Mouse (Mus musculus) limb, embryonic 14.5 days (tissue): ENCODE measurements around the gene Nf1. TPM values are rescaled to one million over a fixed set of nuclear protein-coding genes. Genes with fewer than 3 reads are reported as not detected.
A peak's percentile ranks its signal among the peaks of the same experiment; 100 is the strongest.

Source experiments
- ATAC-seq: fragments of 200-750 bp; cut with Nextera tagmentation; 2 replicates; pipeline ENCODE4 v1.8.0; 2017; ENCODE audit warnings: low read depth, moderate number of reproducible peaks, moderate TSS enrichment; ENCODE audit not compliant: low FRiP score
- DNase-seq: peaks from one replicate; pipeline ENCODE4 v3.0.0-alpha.2; 2015; ENCODE audit warnings: low spot score
- H3K27ac ChIP-seq: fragments of 300-500 bp; sonication (generic); replicated peaks from 2 replicates; pipeline ENCODE4 v1.5.1; 2014; ENCODE audit warnings: low read depth, mild to moderate bottlenecking, low read length, moderate library complexity, mixed read lengths
- H3K27me3 ChIP-seq: fragments of 300-500 bp; sonication (generic); 2 replicates; pipeline ENCODE4 v1.6.1; 2014; ENCODE audit warnings: low read length, mixed read lengths; ENCODE audit not compliant: control insufficient read depth, insufficient read depth
- H3K36me3 ChIP-seq: fragments of 300-500 bp; sonication (generic); 2 replicates; pipeline ENCODE4 v1.6.1; 2014; ENCODE audit warnings: mild to moderate bottlenecking, low read length, moderate library complexity, mixed read lengths; ENCODE audit not compliant: control insufficient read depth, insufficient read depth
- H3K4me1 ChIP-seq: fragments of 300-500 bp; sonication (generic); 2 replicates; pipeline ENCODE4 v1.6.1; 2014; ENCODE audit warnings: antibody characterized with exemption, low read length, mixed read lengths; ENCODE audit not compliant: control insufficient read depth, insufficient read depth
- H3K4me2 ChIP-seq: fragments of 300-500 bp; sonication (generic); replicated peaks from 2 replicates; pipeline ENCODE4 v1.6.1; 2014; ENCODE audit warnings: low read depth, mild to moderate bottlenecking, low read length, moderate library complexity; ENCODE audit not compliant: severe bottlenecking
- H3K4me3 ChIP-seq: fragments of 300-500 bp; sonication (generic); replicated peaks from 2 replicates; pipeline ENCODE4 v1.5.1; 2014; ENCODE audit warnings: low read length
- H3K9ac ChIP-seq: fragments of 300-500 bp; sonication (generic); 2 replicates; pipeline ENCODE4 v1.6.1; 2014; ENCODE audit warnings: mild to moderate bottlenecking, low read depth, low read length, moderate library complexity; ENCODE audit not compliant: severe bottlenecking
- H3K9me3 ChIP-seq: fragments of 300-500 bp; sonication (generic); 2 replicates; pipeline ENCODE4 v1.6.1; 2016; ENCODE audit warnings: low read length; ENCODE audit not compliant: control insufficient read depth
- POLR2A ChIP-seq: fragments of 200-500 bp; IDR thresholded peaks from 2 replicates; pipeline ENCODE4 v1.8.0; 2012; ENCODE audit warnings: inconsistent platforms, mild to moderate bottlenecking, moderate library complexity, borderline replicate concordance; ENCODE audit not compliant: insufficient read depth, insufficient read length; ENCODE audit errors: extremely low read depth
- WGBS: fragments of 180-500 bp; shearing (Covaris S2); extraction: QIAGEN DNeasy Blood & Tissue Kit; methylation state at CpG from one replicate; pipeline ENCODE4 v1.1.7; 2014; 5-methylcytosine and 5-hydroxymethylcytosine counted together
- polyA plus RNA-seq, 2 experiments: library from polyadenylated mRNA; depleted of rRNA in 1 of 2; stranded (reverse) in 1 of 2; unstranded in 1 of 2; fragments of >200 nt; fragmentation: Nextera tagmentation in 1 of 2; extraction: Ambion mirVana in 1 of 2; gene quantifications; 2 replicates each; pipeline versions ENCODE4 v1.2.1 to v1.2.3; 2012 to 2014

The Nf1 gene
- polyA plus RNA-seq, 2 experiments, result 10.8 to 21.7 TPM

DNA sequence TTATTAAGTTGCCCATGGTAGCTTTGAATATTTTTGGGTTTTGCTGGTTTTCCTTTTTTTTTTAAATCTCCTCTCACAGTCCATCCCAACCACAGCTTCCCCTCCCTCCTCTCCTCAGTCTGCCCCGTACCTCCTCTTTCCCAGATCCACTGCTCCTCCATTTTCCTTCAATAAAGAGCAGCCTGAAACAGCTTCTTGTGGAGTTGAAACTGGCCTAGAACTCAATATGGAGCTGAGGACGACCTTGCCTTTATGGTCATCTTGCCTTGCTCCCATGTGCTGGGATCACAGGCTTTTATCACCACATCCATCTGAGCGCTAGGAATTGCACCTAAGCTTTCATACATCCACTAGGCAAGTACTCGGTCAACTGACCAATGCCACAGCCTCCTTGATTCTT is 192.0 kb downstream of the Nf1 start:
- ATAC-seq (no peak), DNase-seq (no peak)
- Histone ChIP-seq H3K4me2 (no peak overlapping the region), H3K27ac (no peak overlapping the region), H3K4me1 (peaks cover 4% of the 10 kb centered on the region), H3K9me3 (no peaks in the 10 kb centered on the region), H3K4me3 (no peak overlapping the region), H3K27me3 (no peaks in the 10 kb centered on the region), H3K9ac (no peak overlapping the region), H3K36me3 (peaks cover 34% of the 10 kb centered on the region)
- 89% methylated on average over 4 of the region's 4 CpGs for WGBS
- no peak for TF ChIP-seq POLR2A

DNA sequence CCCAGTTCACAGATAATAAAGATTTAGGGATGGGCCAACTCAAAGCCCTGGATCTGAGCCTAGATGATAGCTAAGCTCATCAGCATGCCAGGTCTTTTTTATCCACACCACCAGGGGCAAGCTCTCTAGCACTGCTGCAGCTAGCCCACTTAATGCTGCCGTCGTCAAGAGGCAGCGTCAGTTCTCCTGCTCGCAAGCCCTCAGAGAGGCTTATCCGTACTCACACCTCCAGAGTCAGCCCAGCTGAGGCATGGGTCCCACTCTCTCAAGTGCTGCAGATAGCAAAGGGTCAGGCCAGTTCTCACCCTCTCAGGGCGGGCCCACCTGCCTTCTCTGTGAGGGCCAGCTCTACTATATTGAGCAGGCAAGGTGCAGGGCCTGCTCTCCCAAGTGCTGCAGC is 193.8 kb downstream of the Nf1 start:
- H3K36me3 ChIP-seq, result peaks cover 40% of the 10 kb centered on the region
- H3K27me3 ChIP-seq, result no peaks in the 10 kb centered on the region
- no peak overlapping the region for H3K9ac ChIP-seq
- ATAC-seq (no peak), DNase-seq (no peak)
- no peaks in the 10 kb centered on the region for H3K9me3 ChIP-seq
- no peak overlapping the region for H3K4me3 ChIP-seq
- no peak overlapping the region for H3K27ac ChIP-seq
- H3K4me2 ChIP-seq, result no peak overlapping the region
- peaks cover 4% of the 10 kb centered on the region for H3K4me1 ChIP-seq
- no peak for TF ChIP-seq POLR2A
- WGBS, result 87% methylated on average over 6 of the region's 6 CpGs

DNA sequence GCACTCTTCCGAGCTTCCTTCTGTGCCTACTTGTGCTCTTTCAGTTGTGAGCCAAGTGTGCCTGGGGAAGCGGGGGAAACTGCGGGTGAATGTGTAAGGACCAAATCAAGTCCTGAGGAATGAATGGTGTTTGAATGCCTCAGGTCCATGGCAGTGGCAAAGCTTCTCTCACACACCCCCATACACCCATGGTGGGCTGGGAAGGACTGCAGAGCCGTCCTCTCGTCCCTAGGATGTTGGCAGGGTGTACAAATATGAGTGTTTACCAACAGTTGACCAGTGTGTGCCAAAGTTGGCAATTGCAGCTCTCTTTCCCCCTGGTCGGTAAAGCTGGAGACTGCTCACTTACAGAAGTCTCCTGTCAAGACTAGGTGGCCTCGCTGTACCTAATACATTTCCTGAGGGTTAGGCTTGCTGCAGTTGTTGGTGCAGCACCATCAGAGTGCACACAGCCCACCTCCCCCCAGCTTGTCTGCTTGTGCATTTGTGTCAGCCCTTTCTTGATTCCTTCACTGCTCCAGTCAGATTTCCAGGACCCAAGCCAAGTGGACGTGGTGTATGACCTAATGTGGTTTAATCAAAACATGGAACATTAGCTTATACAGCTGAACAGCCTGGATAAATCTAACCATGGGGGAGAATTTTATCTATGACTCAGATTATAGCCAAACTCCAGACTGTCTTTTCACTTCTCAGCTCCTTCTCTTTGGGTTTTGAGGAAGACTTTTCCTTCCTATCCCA is 194.6 kb downstream of the Nf1 start:
- peak; percentile 74 for DNase-seq
- Histone ChIP-seq H3K9ac (no peak overlapping the region), H3K9me3 (no peaks in the 10 kb centered on the region), H3K27me3 (no peaks in the 10 kb centered on the region), H3K36me3 (peaks cover 40% of the 10 kb centered on the region), H3K4me2 (no peak overlapping the region), H3K4me3 (no peak overlapping the region), H3K27ac (peak overlapping the region; percentile 52), H3K4me1 (peaks cover 4% of the 10 kb centered on the region)
- no peak for TF ChIP-seq POLR2A
- ATAC-seq, result peak; percentile 41; the same call in 1 of the 2 replicates
- 82% methylated on average over 8 of the region's 8 CpGs for WGBS

DNA sequence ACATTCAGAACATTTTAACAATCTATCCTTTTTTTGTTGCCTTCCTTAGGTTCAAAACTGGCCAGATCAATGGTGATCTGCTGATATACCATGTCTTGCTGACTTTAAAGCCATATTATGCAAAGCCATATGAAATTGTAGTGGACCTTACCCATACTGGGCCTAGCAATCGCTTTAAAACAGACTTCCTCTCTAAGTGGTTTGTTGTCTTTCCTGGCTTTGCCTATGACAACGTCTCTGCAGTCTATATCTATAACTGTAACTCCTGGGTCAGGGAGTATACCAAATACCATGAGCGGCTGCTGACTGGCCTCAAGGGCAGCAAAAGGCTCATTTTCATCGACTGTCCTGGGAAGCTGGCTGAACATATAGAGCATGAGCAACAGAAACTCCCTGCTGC is 196.1 kb downstream of the Nf1 start:
- H3K4me3 ChIP-seq, result no peak overlapping the region

DNA sequence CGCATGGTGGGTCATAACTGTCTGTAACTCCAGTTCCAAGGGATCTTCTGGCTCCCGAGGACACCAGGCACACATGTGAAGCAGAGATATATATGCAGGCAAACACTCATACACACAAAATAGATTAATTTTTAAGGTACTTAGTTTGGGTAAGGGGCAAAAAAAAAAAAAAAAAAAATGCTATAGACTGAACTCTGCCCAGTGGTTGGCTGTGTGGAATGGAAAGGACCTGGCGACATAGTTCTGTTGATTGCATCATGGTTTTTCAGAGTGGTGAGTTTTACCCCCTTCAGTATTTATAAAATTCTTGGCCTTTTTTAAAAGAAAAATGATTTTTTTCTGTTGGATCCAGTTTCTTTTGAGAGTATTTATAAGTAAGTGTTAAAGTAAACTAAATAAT is 196.8 kb downstream of the Nf1 start:
- Histone ChIP-seq H3K4me2 (no peak overlapping the region), H3K36me3 (peaks cover 42% of the 10 kb centered on the region), H3K4me1 (peaks cover 4% of the 10 kb centered on the region), H3K27ac (no peak overlapping the region), H3K27me3 (no peaks in the 10 kb centered on the region), H3K9ac (no peak overlapping the region), H3K4me3 (no peak overlapping the region), H3K9me3 (no peaks in the 10 kb centered on the region)
- no peak for TF ChIP-seq POLR2A
- ATAC-seq (no peak), DNase-seq (no peak)
- WGBS, result 95% methylated on average over 3 of the region's 3 CpGs

More for the DNA sequence above, 196.1 kb downstream of the Nf1 start:
- DNase-seq (no peak), ATAC-seq (no peak)
- Histone ChIP-seq H3K9ac (no peak overlapping the region), H3K4me1 (peaks cover 4% of the 10 kb centered on the region), H3K4me2 (no peak overlapping the region), H3K9me3 (no peaks in the 10 kb centered on the region), H3K27me3 (no peaks in the 10 kb centered on the region), H3K27ac (no peak overlapping the region), H3K36me3 (peaks cover 44% of the 10 kb centered on the region)
- WGBS, result 94% methylated on average over 4 of the region's 4 CpGs
- TF ChIP-seq POLR2A, result no peak
